Mouse (Mus musculus) hindbrain, embryonic 13.5 days (tissue): Measurements from ENCODE around the gene Neurl4. TPM values are rescaled to one million over a fixed set of nuclear protein-coding genes. Genes with fewer than 3 reads are reported as not detected.

Experiments
- ATAC-seq: fragments of 200-750 bp; cut with Nextera tagmentation; 2 replicates; pipeline ENCODE4 v1.8.0; 2017; ENCODE audit warnings: moderate TSS enrichment; ENCODE audit not compliant: low FRiP score
- H3K27ac ChIP-seq: fragments of 300-500 bp; sonication (generic); 2 replicates; pipeline ENCODE4 v1.5.1; 2015; ENCODE audit warnings: inconsistent platforms, mild to moderate bottlenecking, moderate library complexity
- H3K27me3 ChIP-seq: fragments of 300-500 bp; sonication (generic); 2 replicates; pipeline ENCODE4 v1.6.1; 2015; ENCODE audit warnings: mild to moderate bottlenecking, inconsistent platforms
- H3K36me3 ChIP-seq: fragments of 300-500 bp; sonication (generic); 2 replicates; pipeline ENCODE4 v1.6.1; 2015; ENCODE audit warnings: mild to moderate bottlenecking, inconsistent platforms
- H3K4me1 ChIP-seq: fragments of 300-500 bp; sonication (generic); replicated peaks from 2 replicates; pipeline ENCODE4 v1.6.1; 2015; ENCODE audit warnings: inconsistent platforms
- H3K4me2 ChIP-seq: fragments of 300-500 bp; sonication (generic); 2 replicates; pipeline ENCODE4 v1.6.1; 2015; ENCODE audit warnings: inconsistent platforms, mild to moderate bottlenecking, moderate library complexity
- H3K4me3 ChIP-seq: fragments of 300-500 bp; sonication (generic); 2 replicates; pipeline ENCODE4 v1.5.1; 2015; ENCODE audit warnings: mild to moderate bottlenecking, inconsistent platforms
- H3K9ac ChIP-seq: fragments of 300-500 bp; sonication (generic); 2 replicates; pipeline ENCODE4 v1.6.1; 2015; ENCODE audit warnings: mild to moderate bottlenecking, inconsistent platforms
- H3K9me3 ChIP-seq: fragments of 300-500 bp; sonication (generic); 2 replicates; pipeline ENCODE4 v1.6.1; 2016; ENCODE audit warnings: inconsistent platforms
- WGBS: fragments of 180-500 bp; shearing (Covaris S2); methylation state at CpG from one replicate; pipeline ENCODE4 v1.1.7; 2015; 5-methylcytosine and 5-hydroxymethylcytosine counted together
- polyA plus RNA-seq: library from polyadenylated mRNA; unstranded; fragments of >200 nt; fragmentation: Nextera tagmentation; extraction: Ambion mirVana; gene quantifications from 2 replicates; pipeline ENCODE4 v1.2.1, GENCODE M21; 2015

Gene Neurl4
- polyA plus RNA-seq, 1 experiment from 2014 or later, result 22.6 TPM

DNA sequence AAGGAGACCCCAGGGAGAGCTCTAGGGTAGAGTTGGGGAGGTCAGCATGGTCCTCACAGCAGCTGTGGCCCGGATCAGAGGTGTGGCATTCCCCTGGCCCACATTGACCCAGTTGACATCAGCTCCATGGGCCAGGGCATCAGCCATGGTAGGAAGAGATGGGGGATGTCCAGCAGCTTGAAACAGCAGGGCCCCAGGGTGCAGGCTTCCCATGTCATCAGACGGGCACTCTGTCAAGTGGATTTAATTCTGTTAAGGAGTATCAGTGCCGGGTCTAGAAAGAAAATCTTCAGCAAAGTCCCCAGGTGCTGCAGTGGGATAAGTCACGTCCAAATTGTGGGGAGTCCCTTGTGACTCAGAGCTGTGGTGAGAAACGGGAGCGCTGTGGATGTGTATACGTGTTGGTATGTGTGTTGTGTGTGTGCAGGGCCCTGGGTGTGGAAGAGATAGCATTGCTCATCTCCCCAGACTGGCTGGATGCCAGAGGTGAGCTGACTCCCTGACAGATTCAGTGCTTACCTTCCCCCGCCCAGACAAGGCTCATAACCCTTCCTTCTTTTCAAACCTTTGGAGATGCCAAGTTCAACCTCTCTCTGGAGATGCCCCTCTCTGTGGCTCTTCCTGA, 17.2 kb upstream of the Neurl4 start:
- H3K4me3 ChIP-seq, result no peak overlapping the region
- no peak overlapping the region for H3K27ac ChIP-seq
- 91% methylated on average over 8 of the region's 8 CpGs for WGBS
- no peak overlapping the region for H3K9ac ChIP-seq
- no peak overlapping the region for H3K4me2 ChIP-seq
- H3K27me3 ChIP-seq, result peaks cover 42% of the 10 kb centered on the region
- peaks cover 27% of the 10 kb centered on the region for H3K4me1 ChIP-seq
- H3K36me3 ChIP-seq, result no peaks in the 10 kb centered on the region
- no peak for ATAC-seq
- H3K9me3 ChIP-seq, result no peaks in the 10 kb centered on the region

DNA sequence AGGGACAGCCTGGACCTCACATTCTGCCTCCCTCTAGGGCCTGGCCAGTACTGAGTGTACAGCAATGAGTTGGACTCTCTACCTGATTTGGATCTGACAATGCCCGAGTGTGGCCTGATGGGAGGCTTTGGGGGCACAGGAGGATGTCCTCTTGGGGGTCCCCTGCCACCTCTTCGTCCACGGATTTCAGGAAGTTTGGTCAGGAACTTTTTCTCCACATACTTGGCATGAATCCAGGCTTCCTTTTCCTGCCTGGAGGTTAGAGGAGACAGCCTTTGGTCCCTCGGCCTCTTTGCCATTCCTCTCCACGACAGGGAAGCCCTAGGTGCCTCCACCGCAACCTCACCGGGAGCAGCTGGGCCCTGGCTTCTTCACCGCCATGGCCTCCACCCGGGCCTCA, 16.6 kb upstream of the Neurl4 start:
- H3K4me2 ChIP-seq, result no peak overlapping the region
- no peak overlapping the region for H3K9ac ChIP-seq
- H3K36me3 ChIP-seq, result no peaks in the 10 kb centered on the region
- peaks cover 38% of the 10 kb centered on the region for H3K27me3 ChIP-seq
- no peak for ATAC-seq
- WGBS, result 84% methylated on average over 9 of the region's 9 CpGs
- no peak overlapping the region for H3K4me3 ChIP-seq
- no peak overlapping the region for H3K27ac ChIP-seq
- H3K9me3 ChIP-seq, result no peaks in the 10 kb centered on the region
- H3K4me1 ChIP-seq, result peaks cover 22% of the 10 kb centered on the region

DNA sequence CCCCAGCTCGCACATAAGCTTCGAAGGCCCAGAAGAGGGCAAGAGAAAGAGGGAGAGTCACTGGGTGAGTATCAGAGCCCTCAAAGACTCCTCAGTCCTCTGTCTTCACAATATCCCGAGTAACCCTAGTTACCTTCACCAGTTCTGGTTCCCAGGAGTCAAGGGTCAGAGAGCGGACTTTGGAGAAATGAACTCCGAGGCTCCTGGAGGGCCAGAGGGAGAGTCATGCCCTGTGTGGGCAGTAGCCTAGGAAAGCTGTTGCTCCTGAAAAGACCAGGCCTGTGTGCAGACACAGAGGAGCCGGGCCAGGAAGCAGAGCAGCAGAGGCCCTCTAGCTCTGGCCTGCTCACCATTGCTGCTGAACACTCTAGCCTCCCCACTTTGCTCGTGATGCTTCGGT, 16.2 kb upstream of the Neurl4 start:
- peaks cover 34% of the 10 kb centered on the region for H3K27me3 ChIP-seq
- H3K9ac ChIP-seq, result no peak overlapping the region
- H3K4me3 ChIP-seq, result no peak overlapping the region
- H3K36me3 ChIP-seq, result no peaks in the 10 kb centered on the region
- no peak for ATAC-seq
- H3K9me3 ChIP-seq, result no peaks in the 10 kb centered on the region
- no peak overlapping the region for H3K27ac ChIP-seq
- H3K4me1 ChIP-seq, result peaks cover 18% of the 10 kb centered on the region
- H3K4me2 ChIP-seq, result no peak overlapping the region
- 86% methylated on average over 8 of the region's 8 CpGs for WGBS

DNA sequence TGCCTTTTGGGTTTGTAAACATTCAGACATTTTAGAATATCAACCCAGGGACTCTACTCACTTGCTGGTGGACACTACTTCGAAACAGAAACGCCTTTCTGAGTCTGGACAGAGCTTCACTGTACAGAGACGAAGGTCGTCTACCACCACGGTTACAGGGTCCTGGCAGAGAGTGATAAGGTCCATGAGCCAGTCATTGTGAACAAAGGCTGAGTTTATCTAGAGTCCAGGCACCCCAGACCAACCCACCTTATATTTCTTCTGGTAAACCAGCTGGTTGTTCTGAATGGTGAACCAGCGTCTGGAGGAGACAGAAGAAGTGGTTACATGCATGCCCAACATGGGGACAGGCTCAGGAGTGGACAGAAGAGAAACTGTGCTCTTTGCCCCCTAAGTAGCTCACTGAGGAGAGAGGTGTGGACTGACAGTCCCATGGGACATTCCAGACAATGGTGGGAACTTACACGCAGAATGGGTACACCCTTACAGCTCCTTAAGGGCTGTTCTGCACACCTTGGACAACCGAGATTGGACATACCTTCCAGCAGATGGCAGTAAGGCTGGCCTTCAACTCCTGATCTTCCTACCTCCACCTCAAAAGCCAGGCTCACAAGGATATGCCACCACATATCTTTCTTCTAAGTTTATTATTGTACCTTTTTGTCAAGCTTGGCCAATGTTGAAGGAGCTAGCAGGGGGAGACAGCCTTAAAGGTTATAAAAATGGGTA, 13.8 kb upstream of the Neurl4 start:
- Histone ChIP-seq H3K27ac (no peak overlapping the region), H3K27me3 (peaks cover 16% of the 10 kb centered on the region), H3K4me3 (no peak overlapping the region), H3K36me3 (no peaks in the 10 kb centered on the region), H3K9me3 (no peaks in the 10 kb centered on the region), H3K9ac (no peak overlapping the region), H3K4me2 (no peak overlapping the region), H3K4me1 (no peaks in the 10 kb centered on the region; the same call in 1 of the 2 replicates)
- 77% methylated on average over 8 of the region's 8 CpGs for WGBS
- ATAC-seq, result no peak

DNA sequence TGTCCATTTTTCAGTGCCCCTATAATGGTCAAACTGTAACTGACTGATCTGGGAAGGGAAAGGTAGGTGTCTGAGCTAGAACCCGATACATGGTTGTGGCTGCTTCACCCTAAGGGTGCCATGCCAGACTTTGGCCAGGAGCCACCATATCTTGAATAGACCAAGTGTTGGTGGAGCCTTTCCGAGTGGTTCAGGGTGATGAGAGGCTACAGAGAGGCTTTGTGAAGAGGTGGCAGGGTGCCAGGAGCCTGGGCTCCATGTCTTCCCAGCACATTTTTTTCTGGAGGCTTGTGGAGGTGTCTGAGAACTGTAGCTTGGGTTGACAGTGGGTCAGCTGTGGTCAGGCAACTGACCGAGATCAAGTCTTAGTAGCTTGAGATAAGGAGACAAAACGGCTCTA, 9.4 kb upstream of the Neurl4 start:
- Histone ChIP-seq H3K27ac (no peak overlapping the region), H3K36me3 (no peaks in the 10 kb centered on the region), H3K4me1 (no peaks in the 10 kb centered on the region; the same call in 1 of the 2 replicates), H3K9me3 (no peaks in the 10 kb centered on the region), H3K4me3 (no peak overlapping the region), H3K27me3 (0 out of 2 replicates have a peak, but pooled peaks cover 3% of the 10 kb centered on the region), H3K4me2 (no peak overlapping the region), H3K9ac (no peak overlapping the region)
- no peak for ATAC-seq
- WGBS, result 71% methylated on average over 4 of the region's 4 CpGs

DNA sequence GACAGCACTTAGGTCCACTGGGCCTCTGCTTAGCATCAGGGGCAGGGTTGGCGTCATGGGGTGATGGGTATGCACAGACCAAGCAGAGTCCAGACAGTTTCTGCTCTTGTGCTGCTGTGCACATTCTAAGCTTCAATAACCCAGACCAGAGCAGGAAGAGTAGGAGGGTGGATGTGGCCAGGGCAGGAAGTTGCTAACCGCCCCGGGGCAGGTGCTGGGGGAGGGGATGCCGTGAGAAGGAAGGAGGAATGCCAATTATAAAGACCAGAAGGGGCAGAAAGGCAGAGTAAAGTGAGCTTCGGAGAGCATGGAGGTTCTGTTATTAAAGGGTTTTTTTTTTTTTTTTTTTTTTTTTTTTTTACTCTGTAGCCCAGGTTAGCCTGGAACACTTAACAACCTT, 6.2 kb upstream of the Neurl4 start:
- Histone ChIP-seq H3K4me3 (no peak overlapping the region), H3K4me2 (no peak overlapping the region), H3K27me3 (0 out of 2 replicates have a peak, but pooled peaks cover 3% of the 10 kb centered on the region), H3K9ac (no peak overlapping the region), H3K36me3 (peaks cover 3% of the 10 kb centered on the region; the same call in 1 of the 2 replicates), H3K9me3 (no peaks in the 10 kb centered on the region), H3K4me1 (peaks cover 17% of the 10 kb centered on the region), H3K27ac (no peak overlapping the region)
- no peak for ATAC-seq
- 80% methylated on average over 5 of the region's 5 CpGs for WGBS

DNA sequence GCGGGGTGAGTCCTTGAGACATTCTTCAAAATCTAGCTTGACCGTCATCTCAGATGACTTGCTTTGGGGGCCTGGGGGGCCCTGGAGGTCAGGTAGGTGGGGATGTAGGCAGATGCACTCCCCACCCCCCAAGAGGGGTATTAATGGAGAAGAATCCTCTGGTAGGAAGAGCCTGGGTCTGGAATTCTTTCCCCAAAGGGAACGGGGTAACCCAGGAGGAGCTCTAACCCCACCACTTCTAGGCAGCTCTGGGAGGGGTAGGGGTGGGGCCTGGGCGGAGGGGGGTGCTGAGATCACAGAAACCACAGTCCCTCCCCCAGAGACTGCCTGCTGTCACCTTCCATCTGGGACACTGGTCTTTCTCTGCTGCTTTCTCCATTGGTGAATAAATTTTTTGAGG, 5.6 kb upstream of the Neurl4 start, which contains the start of gene Acap1:
Gene Acap1, minus strand, starts transcription at position 249 of the 400 bp plus-strand sequence.
- Histone ChIP-seq H3K4me2 (no peak within 1 kb of the TSS), H3K4me3 (no peak within 1 kb of the TSS), H3K27me3 (0 out of 2 replicates have a peak, but pooled peaks cover 3% of the 10 kb centered on the region), H3K36me3 (peaks cover 3% of the 10 kb centered on the region; the same call in 1 of the 2 replicates), H3K27ac (no peak within 1 kb of the TSS), H3K4me1 (peaks cover 21% of the 10 kb centered on the region), H3K9ac (no peak within 1 kb of the TSS), H3K9me3 (no peaks in the 10 kb centered on the region)
- 84% methylated on average over 4 of the region's 4 CpGs for WGBS
- ATAC-seq, result no peak

DNA sequence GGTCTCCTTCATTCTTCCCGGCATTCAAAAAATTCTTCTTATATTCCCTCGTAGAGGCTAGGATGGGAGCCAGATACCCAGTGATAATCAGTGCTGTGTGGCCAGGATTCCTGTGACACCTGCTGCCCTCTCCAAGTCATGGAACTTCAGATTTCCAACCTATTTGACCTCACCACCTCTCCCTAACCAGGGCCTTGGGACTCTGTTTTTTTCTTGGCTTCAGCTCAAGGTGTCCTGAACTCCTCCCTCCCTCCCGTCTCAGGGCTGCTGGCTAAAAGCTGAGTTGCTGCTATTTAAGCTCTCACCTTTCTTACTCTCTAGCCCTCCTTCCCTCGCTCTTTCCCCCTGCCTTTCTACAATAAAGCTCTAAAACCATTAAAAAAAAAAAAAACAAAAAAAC, 1.0 kb upstream of the Neurl4 start:
- Histone ChIP-seq H3K4me3 (peak overlapping the region; percentile 89), H3K9me3 (no peaks in the 10 kb centered on the region), H3K4me1 (peaks cover 36% of the 10 kb centered on the region), H3K27ac (peak overlapping the region; percentile 99; the same call in 1 of the 2 replicates), H3K27me3 (no peaks in the 10 kb centered on the region), H3K9ac (peak overlapping the region; percentile 97), H3K36me3 (peaks cover 21% of the 10 kb centered on the region), H3K4me2 (peak overlapping the region; percentile 94)
- no peak for ATAC-seq
- 35% methylated on average over 4 of the region's 4 CpGs for WGBS

DNA sequence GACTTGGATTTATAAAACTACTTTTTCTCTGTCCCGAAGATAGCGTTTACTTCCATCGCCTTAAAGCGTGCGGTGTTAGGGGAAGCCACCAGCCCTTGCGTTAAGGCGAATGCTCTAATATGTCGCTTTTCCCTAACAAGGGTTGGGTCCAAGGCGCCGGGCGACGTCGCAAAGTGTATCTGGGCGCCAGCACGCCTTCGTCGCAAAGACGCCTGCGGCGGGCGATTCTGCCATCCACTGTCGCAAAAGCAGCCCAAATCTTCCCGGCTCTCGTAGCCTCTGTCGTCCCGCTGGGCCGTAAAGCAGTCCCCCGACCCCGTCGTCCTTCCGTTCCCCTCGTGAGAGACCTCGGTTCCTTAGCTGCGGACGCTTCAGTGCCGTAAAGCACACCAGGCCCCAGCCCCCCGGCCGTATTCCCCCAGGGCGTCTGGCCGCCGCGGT, 554 bp downstream of the Neurl4 start:
- peak overlapping the region; percentile 94 for H3K4me2 ChIP-seq
- peak overlapping the region; percentile 89 for H3K4me3 ChIP-seq
- ATAC-seq, result peak; percentile 74
- WGBS, result under 1% methylated on average over 42 of the region's 42 CpGs
- H3K9ac ChIP-seq, result peak overlapping the region; percentile 97
- peak overlapping the region; percentile 99 for H3K27ac ChIP-seq
- no peaks in the 10 kb centered on the region for H3K9me3 ChIP-seq
- peaks cover 36% of the 10 kb centered on the region for H3K4me1 ChIP-seq
- peaks cover 36% of the 10 kb centered on the region for H3K36me3 ChIP-seq
- no peaks in the 10 kb centered on the region for H3K27me3 ChIP-seq

DNA sequence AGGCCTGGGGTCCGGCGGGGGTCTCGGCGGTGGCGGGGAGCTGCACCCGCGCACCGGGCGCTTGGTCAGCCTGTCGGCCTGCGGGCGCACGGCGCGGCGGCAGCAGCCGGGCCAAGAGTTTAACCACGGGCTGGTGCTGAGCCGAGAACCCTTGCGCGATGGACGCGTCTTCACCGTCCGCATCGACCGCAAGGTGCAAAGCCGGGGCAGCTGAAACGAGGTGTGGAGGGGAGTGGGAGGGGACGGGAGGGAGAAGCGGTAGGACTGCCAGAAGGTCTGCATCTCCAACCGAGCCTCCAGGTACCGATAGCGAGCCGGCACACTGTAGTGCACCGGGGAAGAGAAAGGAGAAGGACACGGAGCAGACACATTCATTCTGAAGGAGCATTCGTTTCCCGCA, 1.1 kb downstream of the Neurl4 start:
- no peaks in the 10 kb centered on the region for H3K9me3 ChIP-seq
- peak overlapping the region; percentile 94 for H3K4me2 ChIP-seq
- ATAC-seq, result no peak
- peaks cover 36% of the 10 kb centered on the region for H3K4me1 ChIP-seq
- H3K9ac ChIP-seq, result peak overlapping the region; percentile 97
- peaks cover 41% of the 10 kb centered on the region for H3K36me3 ChIP-seq
- peak overlapping the region; percentile 89 for H3K4me3 ChIP-seq
- under 1% methylated on average over 34 of the region's 39 CpGs for WGBS
- no peaks in the 10 kb centered on the region for H3K27me3 ChIP-seq
- peak overlapping the region; percentile 99 for H3K27ac ChIP-seq

DNA sequence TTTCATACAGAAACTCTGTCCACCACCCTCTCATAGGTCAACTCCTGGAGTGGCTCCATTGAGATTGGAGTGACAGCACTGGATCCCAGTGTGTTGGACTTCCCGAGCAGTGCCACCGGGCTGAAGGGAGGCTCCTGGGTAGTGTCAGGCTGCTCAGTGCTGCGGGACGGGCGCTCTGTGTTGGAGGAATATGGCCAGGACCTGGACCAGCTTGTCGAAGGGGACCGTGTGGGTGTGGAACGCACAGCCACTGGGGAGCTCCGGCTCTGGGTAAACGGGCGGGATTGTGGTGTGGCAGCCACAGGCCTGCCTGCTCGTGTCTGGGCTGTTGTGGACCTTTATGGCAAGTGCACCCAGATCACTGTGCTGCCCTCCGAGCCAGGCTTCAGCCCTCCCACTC, 2.1 kb downstream of the Neurl4 start:
- H3K27me3 ChIP-seq, result no peaks in the 10 kb centered on the region
- 88% methylated on average over 13 of the region's 13 CpGs for WGBS
- peak overlapping the region; percentile 94 for H3K4me2 ChIP-seq
- H3K27ac ChIP-seq, result no peak overlapping the region
- ATAC-seq, result no peak
- peak overlapping the region; percentile 97 for H3K9ac ChIP-seq
- H3K36me3 ChIP-seq, result peaks cover 49% of the 10 kb centered on the region
- peaks cover 35% of the 10 kb centered on the region for H3K4me1 ChIP-seq
- peak overlapping the region; percentile 89 for H3K4me3 ChIP-seq
- H3K9me3 ChIP-seq, result no peaks in the 10 kb centered on the region

DNA sequence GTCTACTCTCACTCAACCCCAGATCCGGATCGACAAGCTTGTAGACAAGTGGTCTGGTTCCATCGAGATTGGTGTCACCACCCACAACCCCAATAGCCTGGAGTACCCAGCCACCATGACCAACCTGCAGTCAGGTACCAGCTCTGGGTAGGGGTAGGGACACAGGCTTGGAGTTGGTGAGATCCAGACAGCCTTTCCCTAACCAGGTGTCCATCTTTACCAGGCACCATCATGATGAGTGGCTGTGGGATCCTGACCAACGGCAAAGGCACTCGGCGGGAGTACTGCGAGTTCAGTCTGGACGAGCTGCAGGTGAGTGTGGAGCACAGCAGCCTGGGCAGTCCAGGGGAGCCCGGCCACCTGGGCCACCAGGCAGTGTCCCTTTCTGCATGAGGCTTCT, 3.4 kb downstream of the Neurl4 start:
- H3K36me3 ChIP-seq, result peaks cover 62% of the 10 kb centered on the region
- H3K9me3 ChIP-seq, result no peaks in the 10 kb centered on the region
- 98% methylated on average over 9 of the region's 9 CpGs for WGBS
- H3K27ac ChIP-seq, result no peak overlapping the region
- H3K4me2 ChIP-seq, result no peak overlapping the region
- no peak overlapping the region for H3K9ac ChIP-seq
- no peaks in the 10 kb centered on the region for H3K27me3 ChIP-seq
- H3K4me1 ChIP-seq, result peaks cover 22% of the 10 kb centered on the region
- H3K4me3 ChIP-seq, result no peak overlapping the region
- ATAC-seq, result no peak
